Comparison of ENCODE assay signal across 38 mouse cellular contexts in the genomic region with DNA sequence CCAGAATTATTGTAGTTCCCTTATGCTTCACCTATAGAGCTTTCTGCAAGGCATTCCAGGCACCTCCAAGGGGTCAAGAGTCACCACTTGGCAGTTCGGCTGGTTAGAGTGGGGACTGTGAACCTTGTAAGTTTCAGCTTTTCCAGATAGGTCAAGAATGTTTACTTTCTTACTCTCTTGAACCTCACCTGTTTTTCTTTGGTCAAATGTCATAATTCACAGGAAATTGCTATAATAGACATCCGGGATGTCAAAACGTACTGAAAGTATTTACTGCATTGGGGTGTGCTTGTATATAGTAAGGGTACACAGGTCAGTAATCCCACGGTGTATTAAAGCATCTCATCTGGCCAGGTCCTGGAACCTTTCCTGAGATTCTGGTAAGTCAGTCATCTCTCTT. TPM values are rescaled to one million over a fixed set of nuclear protein-coding genes. Genes with fewer than 3 reads are reported as not detected.
DNase-seq lines count a peak whose midpoint lies in the region; ATAC-seq and TF ChIP-seq lines count a peak whose summit lies in the region.
"Had no signal": no experiment of that assay in that cellular context is flagged by ENCODE, and none has a peak within 500 bp of the region (broad histone marks: within the 10 kb centered on the region; RNA-seq: fewer than 3 reads in every experiment).

A gene (plus strand): TSS at position 301 of the 400 bp plus-strand sequence.

- 38% methylated on average over 4 of the region's 4 CpGs for WGBS in lung, postnatal 0 days

- no peaks in the 10 kb centered on the region for H3K4me1 ChIP-seq in lung, postnatal 0 days (ENCODE audit: insufficient read depth, low read depth, low read length)
- H3K4me1 ChIP-seq: forebrain, embryonic 10.5 days; forebrain, embryonic 15.5 days; hindbrain, embryonic 13.5 days had no signal

- DNase-seq in lung, postnatal 0 days (ENCODE audit: low spot score) = no peak
- DNase-seq in lung, postnatal 36 days = no peak
- no peak for DNase-seq in right cerebral cortex, postnatal 4 days
- DNase-seq in B cell, adult 2 months = no peak
- DNase-seq: adrenal gland, adult 2 months; cerebellum, adult 11 months; cerebellum, adult 9-10 months; cerebellum, postnatal 36 days; gastrocnemius, postnatal 25 days; heart, adult 18-20 months; heart, postnatal 36 days; kidney, adult 8-10 months; kidney, postnatal 4 days; lung, adult 18-20 months; midbrain, embryonic 14.5 days; right cerebral cortex, adult 18-20 months; thymus, adult 18-20 months; thymus, postnatal 36 days had no signal

- H3K4me2 ChIP-seq in lung, postnatal 0 days (replicated peaks; ENCODE audit: low read depth, low read length) = no peak within 1 kb of the TSS
- H3K4me2 ChIP-seq: forebrain, embryonic 15.5 days; heart, embryonic 11.5 days; hindbrain, embryonic 13.5 days had no signal

- H3K4me3 ChIP-seq in lung, postnatal 0 days (ENCODE audit: low read depth, low read length) = no peak within 1 kb of the TSS
- H3K4me3 ChIP-seq: forebrain, embryonic 10.5 days; forebrain, embryonic 15.5 days; hindbrain, embryonic 13.5 days had no signal

- no peak within 1 kb of the TSS for H3K27ac ChIP-seq in lung, postnatal 0 days (ENCODE audit: low read length)
- H3K27ac ChIP-seq: forebrain, embryonic 10.5 days; forebrain, embryonic 15.5 days; hindbrain, embryonic 13.5 days; kidney, postnatal 0 days had no signal

- ATAC-seq in lung, postnatal 0 days = no peak
- no peak for ATAC-seq in erythroid progenitor cell, adult 5-6 weeks (replicated peaks; ENCODE audit: low FRiP score, poor library complexity, severe bottlenecking)
- ATAC-seq in megakaryocyte, adult 5-6 weeks (ENCODE audit: poor library complexity, severe bottlenecking) = peak; percentile 51
- ATAC-seq: activated CD4-positive, CD25-positive, alpha-beta regulatory T cell, adult 4 months; forebrain, embryonic 15.5 days; intestine, embryonic 16.5 days had no signal

- no peaks in the 10 kb centered on the region for H3K27me3 ChIP-seq in lung, postnatal 0 days (replicated peaks; ENCODE audit: insufficient read depth, low read length)
- H3K27me3 ChIP-seq: CH12.LX; forebrain, embryonic 15.5 days; hindbrain, embryonic 13.5 days had no signal

- no peak for TF ChIP-seq EP300 in lung, postnatal 0 days (IDR thresholded peaks at IDR 0.05)

- H3K9ac ChIP-seq in lung, postnatal 0 days (replicated peaks; ENCODE audit: low read depth) = no peak within 1 kb of the TSS
- H3K9ac ChIP-seq: forebrain, embryonic 15.5 days; hindbrain, embryonic 13.5 days had no signal

- TF ChIP-seq CTCF in lung, postnatal 0 days (IDR thresholded peaks at IDR 0.05) = no peak

- no peaks in the 10 kb centered on the region for H3K36me3 ChIP-seq in lung, postnatal 0 days (ENCODE audit: insufficient read depth, low read length)
- H3K36me3 ChIP-seq: forebrain, embryonic 10.5 days; forebrain, embryonic 15.5 days; hindbrain, embryonic 13.5 days had no signal

- H3K9me3 ChIP-seq in lung, postnatal 0 days (ENCODE audit: low read length) = no peaks in the 10 kb centered on the region
- H3K9me3 ChIP-seq: forebrain, embryonic 10.5 days; forebrain, embryonic 15.5 days; hindbrain, embryonic 13.5 days had no signal

RNA-seq across cellular contexts. Expression of the gene that starts here (rescaled TPM):
- 41.2 and 51.3 TPM in 2 replicates for polyA plus RNA-seq in lung, postnatal 0 days (2015; fragmentation: Nextera tagmentation; extraction: Ambion mirVana)
- total RNA-seq in erythroid progenitor cell, adult 5-6 weeks (2015; ENCODE audit: low replicate concordance) = 505 and 517 TPM in 2 replicates
- 137 and 151 TPM in 2 replicates for total RNA-seq in erythroid progenitor cell, adult 5-6 weeks (2017; ENCODE audit: low replicate concordance)
- total RNA-seq in megakaryocyte, adult 5-6 weeks (2015) = 4,075 and 4,871 TPM in 2 replicates
- 1,919 and 2,167 TPM in 2 replicates for total RNA-seq in megakaryocyte, adult 5-6 weeks (2017)
- total RNA-seq: CH12.LX; ES-E14; gastrocnemius, adult 18-20 months; gastrocnemius, postnatal 25 days; heart, adult 18-20 months; layer of hippocampus, adult 8-10 months; layer of hippocampus, postnatal 25 days; left cerebral cortex, adult 8-10 months; left cerebral cortex, postnatal 36 days; megakaryocyte-erythroid progenitor cell, adult 5-6 weeks had no signal
- polyA plus RNA-seq: activated CD4-positive, CD25-positive, alpha-beta regulatory T cell, adult 4 months; adrenal gland, adult 2 months; C2C12; embryonic facial prominence, embryonic 11.5 days; forebrain, embryonic 10.5 days; heart, embryonic 11.5 days; neural tube, embryonic 11.5 days had no signal
